Mouse (Mus musculus): Measurements from ENCODE around the gene H2-Q7. TPM values are rescaled to one million over a fixed set of nuclear protein-coding genes. Genes with fewer than 3 reads are reported as not detected.
"Not testable (repeated sequence)": the region's sequence is repeated elsewhere in the genome, so short reads cannot be mapped to it uniquely, and the experiment has no call there.

Gene H2-Q7
- 37.3 and 38.8 TPM in 2 replicates for polyA plus RNA-seq (2015; fragmentation: Nextera tagmentation; extraction: Ambion mirVana)

DNA sequence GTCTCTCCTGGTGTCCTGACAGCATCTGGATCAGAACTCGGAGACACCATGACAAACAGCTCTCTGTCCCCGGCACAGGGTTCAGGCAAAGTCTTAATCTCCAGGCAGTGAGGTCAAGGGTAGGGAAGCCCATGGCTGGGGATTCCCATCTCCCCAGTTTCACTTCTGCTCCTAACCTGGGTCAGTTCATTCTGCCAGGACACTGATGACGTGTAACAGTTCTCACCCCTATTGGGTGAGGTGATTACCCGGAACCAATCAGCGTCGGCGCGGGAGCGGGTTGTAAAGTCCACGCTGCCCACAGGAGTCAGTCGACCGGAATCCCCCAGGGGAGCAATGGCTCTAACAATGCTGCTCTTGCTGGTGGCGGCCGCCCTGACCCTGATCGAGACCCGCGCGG is at the start of gene H2-Q7:
H2-Q7 (plus strand) TSS at position 271 of the 400 bp plus-strand sequence.
- DNase-seq (ENCODE audit: low spot score): peak; percentile 4

DNA sequence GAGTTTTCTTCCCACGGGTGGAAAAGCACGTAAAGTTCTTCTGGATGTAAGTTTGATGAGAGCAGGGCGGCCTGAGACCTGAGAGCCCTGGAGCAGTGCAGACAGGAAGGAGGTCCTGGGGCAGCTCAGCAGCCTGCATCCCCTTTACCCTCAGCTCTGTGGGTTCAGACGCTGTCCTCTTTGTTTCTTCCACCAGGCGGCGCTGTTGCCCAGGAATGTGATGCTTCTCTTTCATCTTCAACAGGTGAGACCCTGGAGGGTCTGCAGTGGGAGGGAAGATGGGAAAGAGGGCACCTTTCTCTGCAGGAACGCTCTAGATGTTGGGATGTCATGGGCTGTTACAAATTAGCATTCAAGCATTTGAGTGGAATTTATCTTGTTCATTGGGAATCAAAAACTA is 49.2 kb upstream of the H2-Q7 start:
- peak; percentile 72 for DNase-seq (ENCODE audit: low spot score)

DNA sequence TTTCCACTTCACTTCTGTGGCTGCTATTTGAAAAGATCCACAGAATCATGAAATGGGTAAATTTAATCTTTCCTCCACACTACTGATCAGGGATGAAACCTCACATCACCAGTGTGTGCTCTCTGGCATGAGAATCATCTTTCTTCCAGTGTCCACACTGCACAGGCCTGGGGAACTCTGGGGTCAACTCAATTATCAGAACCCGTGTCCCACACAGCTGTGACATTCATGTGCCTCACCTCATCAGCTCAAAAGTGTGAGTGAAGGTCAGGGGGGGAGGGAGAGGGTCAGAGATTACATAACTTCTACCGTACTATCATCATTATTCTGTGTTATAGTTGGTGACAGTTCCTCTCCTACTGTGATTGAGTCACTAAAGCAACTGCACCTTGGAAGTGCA is 46.3 kb upstream of the H2-Q7 start:
- not testable (repeated sequence) for DNase-seq (ENCODE audit: low spot score)

DNA sequence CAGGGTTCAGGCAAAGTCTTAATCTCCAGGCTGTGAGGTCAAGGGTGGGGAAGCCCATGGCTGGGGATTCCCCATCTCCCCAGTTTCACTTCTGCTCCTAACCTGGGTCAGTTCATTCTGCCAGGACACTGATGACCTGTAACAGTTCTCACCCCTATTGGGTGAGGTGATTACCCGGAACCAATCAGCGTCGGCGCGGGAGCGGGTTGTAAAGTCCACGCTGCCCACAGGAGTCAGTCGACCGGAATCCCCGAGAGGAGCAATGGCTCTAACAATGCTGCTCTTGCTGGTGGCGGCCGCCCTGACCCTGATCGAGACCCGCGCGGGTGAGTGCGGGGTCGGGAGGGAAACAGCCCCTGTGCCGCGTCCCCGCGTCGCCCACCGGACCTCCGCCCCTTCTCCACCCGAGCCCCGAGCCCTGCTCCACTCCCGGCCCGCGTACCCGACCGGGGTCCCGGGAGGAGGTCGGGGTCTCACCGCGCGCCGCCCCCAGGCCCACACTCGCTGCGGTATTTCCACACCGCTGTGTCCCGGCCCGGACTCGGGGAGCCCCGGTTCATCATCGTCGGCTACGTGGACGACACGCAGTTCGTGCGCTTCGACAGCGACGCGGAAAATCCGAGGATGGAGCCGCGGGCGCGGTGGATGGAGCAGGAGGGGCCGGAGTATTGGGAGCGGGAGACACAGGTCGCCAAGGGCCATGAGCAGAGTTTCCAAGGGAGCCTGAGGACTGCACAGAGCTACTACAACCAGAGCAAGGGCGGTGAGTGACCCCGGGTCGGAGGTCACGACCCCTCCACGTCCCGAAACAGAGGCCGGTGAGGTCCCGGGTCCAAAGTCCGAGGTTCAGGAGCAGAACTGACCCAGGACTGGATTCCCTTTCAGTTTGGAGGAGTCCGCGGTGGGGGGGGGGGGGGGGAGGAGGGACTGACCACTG is 44.8 kb upstream of the H2-Q7 start:
- DNase-seq (ENCODE audit: low spot score): not testable (repeated sequence)

DNA sequence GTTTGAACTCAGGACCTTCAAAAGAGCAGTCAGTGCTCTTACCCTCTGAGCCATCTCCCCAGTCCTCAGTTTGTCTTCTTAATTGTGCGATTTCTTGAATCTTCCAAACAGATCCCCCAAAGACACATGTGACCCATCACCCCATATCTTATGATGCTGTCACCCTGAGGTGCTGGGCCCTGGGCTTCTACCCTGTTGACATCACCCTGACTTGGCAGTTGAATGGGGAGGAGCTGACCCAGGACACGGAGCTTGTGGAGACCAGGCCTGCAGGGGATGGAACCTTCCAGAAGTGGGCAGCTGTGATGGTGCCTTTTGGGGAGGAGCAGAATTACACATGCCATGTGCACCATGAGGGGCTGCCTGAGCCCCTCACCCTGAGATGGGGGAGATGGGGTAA is 42.0 kb upstream of the H2-Q7 start:
- not testable (repeated sequence) for DNase-seq (ENCODE audit: low spot score)

DNA sequence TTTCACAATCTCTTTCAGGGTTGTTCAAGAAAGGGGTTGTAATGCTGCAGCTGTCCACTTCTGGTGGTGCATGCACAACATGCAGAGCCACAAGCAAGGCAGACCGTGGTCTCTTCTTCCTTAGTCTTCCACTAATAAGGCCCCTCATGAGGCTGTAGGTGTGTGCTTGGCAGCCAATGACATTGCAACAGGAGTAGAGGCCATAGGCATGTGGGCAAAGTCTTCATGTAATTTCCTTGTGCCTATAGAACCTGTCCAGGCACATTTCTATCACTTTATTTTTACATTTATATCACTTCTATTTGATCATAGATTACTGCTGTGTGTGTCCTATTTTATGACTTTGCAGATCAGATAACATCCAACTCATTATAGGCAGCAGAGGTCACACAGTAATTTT is 25.9 kb upstream of the H2-Q7 start:
- DNase-seq (ENCODE audit: low spot score): not testable (repeated sequence)

DNA sequence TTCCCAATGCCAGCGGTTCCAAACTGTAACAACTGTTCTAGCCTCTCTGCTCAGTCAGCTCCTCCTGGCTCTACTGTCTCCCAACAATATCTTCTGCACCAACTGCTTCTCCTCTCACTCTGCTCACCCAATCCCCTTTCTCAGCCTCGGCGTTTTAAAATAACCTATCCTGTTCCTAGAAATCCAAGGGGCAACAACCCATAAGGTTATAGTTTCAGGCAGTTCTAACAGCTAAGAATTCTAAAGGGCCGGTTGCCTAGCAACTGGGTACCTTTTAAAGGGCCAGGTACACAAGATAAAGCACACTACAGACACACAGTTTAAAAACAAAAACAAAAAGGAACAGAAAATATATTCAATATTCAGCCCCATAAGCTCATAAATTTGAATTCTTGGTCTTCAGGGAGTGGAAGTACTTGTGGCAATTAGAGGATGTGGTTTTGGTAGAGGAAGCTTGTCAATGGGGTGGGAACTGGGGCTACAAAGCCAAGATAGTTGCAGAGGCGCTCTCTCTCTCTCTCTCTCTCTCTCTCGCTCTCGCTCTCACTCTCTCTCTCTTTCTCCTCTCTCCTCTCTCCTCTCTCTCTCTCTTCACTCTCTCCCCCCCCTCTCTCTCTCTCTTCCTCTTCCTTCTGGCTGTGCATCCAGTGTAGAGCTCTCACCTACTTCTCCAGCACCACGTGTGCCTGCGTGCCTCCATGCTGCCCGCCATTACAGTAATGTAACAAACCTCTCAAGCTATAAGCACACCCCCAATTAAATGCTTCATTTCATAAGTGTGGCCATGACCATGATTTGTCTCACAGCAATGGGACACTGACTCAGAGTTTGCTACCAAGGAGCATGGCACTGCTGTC is 23.5 kb upstream of the H2-Q7 start:
- not testable (repeated sequence) for DNase-seq (ENCODE audit: low spot score)

DNA sequence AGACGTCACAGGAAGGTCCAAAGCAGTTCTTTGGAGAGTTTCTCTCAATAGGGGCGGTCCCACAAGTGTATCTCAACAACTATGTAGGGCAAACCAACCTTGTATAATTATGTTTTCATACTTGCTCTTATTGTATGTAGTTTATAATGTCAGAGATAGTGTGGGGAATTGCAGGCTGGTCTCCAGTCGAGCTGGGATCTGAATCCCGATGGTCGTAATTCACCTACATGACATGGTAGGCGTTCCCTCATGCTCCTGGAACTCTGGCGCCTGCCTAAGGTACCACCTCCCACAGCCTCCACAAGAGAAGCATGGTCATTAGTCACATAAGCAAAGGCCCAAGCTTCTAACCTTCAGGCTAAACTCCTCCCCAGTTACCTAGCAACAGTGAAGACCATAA is 20.2 kb upstream of the H2-Q7 start:
- DNase-seq (ENCODE audit: low spot score): no peak

DNA sequence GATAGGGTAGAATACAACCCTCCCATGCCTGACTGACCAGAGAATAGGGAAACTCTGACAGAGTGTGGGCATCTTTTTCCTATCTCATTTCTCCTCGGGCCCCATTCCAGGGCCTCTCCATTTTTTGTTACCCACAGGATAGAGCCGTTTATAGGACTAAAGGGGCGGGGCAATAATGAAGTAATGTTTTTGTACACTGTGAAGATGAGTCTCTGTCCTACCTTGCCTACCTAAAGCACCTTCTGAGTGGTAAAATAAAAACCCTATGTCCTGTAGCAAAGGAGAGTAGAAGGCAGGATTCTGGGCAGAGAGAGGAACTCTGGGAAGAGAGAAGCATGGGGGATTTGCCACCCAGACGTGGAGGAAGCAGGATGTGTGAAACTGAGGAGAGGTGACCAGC is 19.4 kb upstream of the H2-Q7 start:
- DNase-seq (ENCODE audit: low spot score): not testable (repeated sequence)

DNA sequence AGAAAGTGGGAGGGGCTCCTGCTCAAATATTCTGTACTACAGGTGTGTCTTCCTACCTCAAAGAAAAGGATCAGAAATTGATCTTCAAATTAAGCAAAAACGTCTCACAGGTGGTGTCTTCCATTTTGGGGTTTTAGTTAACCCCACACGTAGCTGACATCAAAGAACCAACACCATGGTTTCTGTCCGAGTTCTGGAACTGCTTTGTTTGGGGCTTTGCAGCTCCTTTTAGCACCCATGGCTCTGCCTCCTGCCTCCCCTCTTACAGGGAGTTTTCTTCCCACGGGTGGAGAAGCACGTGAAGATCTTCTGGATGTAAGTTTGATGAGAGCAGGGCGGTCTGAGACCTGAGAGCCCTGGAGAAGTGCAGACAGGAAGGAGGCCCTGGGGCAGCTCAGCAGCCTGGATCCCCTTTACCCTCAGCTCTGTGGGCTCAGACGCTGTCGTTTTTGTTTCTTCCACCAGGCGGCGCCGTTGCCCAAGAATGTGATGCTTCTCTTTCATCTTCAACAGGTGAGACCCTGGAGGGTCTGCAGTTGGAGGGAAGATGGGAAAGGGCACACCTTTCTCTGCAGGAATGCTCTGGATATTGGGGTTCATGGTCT is 18.6 kb upstream of the H2-Q7 start:
- DNase-seq (ENCODE audit: low spot score): peak; percentile 69

DNA sequence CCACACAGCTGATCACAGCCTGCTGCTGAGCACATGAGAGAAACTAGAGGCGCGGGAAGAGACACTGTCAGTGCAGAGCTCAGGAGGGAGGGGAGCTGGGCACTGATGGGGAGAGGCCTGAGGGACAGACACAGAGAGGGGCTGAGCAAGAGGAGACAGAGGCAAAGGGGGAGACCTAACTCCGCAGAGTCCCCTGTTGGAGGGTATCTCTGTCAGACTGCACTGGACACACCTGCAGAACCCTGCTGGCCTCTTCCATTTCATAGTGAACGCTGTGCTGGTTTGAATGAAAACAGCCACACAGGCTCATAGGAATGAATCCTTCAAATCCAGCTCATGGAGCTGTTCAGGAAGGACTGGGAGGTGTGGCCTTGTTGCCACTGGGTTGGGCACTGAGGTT is 17.6 kb upstream of the H2-Q7 start:
- not testable (repeated sequence) for DNase-seq (ENCODE audit: low spot score)

DNA sequence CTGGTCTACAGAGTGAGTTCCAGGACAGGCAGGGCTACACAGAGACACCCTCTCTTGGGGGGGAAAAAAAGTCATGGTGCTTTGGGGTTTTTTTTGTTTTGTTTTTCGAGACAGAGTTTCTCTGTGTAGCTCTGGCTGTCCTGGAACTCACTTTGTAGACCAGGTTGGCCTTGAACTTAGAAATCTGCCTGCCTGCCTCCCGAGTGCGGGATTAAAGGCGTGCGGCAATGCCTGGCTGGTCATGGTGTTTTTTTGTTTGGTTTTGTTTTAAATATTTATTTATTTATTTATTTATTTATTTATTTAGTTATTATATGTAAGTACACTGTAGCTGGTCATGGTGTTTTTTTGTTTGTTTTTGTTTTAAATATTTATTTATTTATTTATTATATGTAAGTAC is 16.6 kb upstream of the H2-Q7 start:
- not testable (repeated sequence) for DNase-seq (ENCODE audit: low spot score)

DNA sequence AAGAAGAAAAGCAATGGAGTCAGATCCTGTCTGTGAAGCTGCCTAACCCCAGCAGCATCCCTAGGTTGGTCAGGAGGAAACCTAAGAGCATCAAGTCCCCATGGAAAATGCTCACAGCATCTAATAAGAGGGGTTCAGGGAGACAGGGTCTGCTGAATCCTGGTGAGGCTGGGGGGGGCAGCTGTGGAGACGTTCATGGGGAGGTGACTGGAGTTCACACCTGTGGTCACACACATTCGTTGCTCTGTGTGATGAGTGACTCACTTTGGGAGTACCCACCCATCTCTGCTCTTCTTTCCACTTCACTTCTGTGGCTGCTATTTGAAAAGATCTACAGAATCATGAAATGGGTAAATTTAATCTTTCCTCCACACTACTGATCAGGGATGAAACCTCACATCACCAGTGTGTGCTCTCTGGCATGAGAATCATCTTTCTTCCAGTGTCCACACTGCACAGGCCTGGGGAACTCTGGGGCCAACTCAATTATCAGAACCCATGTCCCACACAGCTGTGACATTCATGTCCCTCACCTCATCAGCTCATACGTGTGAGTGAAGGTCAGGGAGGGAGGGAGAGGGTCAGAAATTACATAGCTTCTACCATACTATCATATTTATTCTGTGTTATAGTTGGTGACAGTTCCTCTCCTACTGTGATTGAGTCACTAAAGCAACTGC is 15.7 kb upstream of the H2-Q7 start:
- DNase-seq (ENCODE audit: low spot score): not testable (repeated sequence)

DNA sequence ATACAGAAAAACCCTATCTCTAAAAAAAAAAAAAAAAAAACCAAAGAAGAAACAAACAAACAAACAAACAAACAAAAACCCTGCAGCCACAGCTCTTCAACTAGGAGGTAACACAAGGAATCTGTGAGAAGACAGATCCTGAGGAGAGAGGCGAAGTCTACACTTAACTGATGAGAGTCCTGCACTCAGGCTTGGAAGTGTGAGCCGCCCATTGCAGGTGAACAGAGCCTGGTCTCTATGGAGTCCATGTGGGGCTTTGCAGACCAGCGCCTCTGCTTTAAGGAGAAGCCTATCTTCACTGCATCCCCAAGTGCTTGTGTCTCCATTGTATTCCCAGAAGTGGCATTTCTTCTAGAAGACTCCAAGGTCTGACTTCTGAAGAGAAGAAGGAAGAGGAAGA is 14.8 kb upstream of the H2-Q7 start:
- not testable (repeated sequence) for DNase-seq (ENCODE audit: low spot score)

DNA sequence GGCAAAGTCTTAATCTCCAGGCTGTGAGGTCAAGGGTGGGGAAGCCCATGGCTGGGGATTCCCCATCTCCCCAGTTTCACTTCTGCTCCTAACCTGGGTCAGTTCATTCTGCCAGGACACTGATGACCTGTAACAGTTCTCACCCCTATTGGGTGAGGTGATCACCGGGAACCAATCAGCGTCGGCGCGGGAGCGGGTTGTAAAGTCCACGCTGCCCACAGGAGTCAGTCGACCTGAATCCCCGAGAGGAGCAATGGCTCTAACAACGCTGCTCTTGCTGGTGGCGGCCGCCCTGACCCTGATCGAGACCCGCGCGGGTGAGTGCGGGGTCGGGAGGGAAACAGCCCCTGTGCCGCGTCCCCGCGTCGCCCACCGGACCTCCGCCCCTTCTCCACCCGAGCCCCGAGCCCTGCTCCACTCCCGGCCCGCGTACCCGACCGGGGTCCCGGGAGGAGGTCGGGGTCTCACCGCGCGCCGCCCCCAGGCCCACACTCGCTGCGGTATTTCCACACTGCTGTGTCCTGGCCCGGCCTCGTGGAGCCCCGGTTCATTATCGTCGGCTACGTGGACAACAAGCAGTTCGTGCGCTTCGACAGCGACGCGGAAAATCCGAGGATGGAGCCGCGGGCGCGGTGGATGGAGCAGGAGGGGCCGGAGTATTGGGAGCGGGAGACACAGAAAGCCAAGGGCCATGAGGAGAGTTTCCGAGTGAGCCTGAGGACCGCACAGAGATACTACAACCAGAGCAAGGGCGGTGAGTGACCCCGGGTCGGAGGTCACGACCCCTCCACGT is 14.1 kb upstream of the H2-Q7 start, which contains the start of gene H2-Q6:
H2-Q6 (plus strand) TSS at position 227 of the 793 bp plus-strand sequence.
- not testable (repeated sequence) for DNase-seq (ENCODE audit: low spot score)

DNA sequence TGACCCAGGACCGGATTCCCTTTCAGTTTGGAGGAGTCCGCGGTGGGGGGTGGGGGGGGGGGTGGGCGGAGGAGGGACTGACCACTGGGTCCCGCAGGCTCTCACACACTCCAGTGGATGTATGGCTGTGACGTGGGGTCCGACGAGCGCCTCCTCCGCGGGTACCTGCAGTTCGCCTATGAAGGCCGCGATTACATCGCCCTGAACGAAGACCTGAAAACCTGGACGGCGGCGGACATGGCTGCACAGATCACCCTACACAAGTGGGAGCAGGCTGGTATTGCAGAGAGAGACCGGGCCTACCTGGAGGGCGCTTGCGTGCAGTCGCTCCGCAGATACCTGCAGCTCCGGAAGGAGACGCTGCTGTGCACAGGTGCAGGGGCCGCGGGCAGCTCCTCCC is 13.5 kb upstream of the H2-Q7 start:
- not testable (repeated sequence) for DNase-seq (ENCODE audit: low spot score)

DNA sequence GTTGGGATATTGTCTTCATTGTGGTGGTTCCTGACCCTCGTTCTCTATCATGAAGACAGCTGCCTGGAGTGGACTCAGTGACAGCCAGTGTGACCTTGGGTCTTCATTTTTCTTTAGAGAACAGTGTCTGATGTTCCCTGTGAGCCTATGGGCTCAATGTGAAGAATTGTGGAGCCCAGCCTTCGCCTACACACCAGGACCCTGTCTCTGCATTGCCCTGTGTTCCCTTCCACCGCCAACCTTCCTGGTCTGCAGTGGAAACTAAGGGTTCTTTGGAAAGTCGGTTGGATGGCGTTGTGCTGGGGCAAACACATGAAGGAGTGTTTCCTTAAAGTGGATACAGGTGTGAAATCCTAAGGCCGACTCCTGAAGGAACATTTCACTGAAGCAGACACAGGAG is 10.1 kb upstream of the H2-Q7 start:
- DNase-seq (ENCODE audit: low spot score): not testable (repeated sequence)

DNA sequence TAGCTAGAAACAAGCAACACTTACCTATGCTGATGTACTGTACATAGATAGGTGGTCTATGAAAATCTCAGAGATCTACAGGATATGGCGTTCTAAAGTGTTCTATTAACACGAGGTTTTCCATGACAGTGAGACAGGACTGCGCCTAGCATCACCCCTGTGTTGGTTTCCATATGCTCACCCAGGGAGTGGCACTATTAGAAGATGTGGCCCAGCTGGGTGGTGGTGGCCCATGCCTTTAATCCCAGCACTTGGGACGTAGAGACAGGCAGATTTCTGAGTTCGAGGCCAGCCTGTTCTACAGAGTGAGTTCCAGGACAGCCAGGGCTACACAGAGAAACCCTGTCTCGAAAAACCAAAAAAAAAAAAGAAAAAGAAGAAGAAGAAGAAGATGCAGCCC is 8.3 kb upstream of the H2-Q7 start:
- DNase-seq (ENCODE audit: low spot score): not testable (repeated sequence)

DNA sequence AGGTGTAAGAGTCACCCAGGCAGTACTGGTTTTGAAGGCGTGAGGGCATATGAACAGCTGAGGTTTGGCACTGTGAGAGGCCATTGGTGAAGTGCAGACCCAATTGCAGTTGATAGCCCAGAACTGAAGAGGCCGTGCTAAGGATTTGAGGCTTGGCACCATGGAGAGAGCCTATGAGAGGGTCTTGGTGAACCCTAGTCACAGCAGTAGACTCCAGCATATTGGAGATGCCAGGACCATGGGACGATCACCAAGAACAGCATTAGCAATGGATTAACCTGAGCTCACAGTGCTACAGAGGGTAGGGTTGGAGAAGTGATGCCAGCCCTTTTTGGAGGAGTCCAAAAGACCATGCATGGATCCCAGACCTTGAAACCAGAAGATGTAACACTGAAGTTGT is 6.8 kb upstream of the H2-Q7 start:
- DNase-seq (ENCODE audit: low spot score): not testable (repeated sequence)

DNA sequence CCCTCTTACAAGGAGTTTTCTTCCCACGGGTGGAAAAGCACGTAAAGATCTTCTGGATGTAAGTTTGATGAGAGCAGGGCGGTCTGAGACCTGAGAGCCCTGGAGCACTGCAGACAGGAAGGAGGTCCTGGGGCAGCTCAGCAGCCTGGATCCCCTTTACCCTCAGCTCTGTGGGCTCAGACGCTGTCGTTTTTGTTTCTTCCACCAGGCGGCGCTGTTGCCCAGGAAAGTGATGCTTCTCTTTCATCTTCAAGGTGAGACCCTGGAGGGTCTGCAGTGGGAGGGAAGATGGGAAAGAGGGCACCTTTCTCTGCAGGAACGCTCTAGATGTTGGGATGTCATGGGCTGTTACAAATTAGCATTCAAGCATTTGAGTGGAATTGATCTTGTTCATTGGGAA is 4.1 kb upstream of the H2-Q7 start:
- DNase-seq (ENCODE audit: low spot score): peak; percentile 69
